Mouse (Mus musculus) olfactory bulb, adult 2 months (tissue): ENCODE results near the gene Rptor.

Experiments used
- CTCF ChIP-seq: fragments of 200-500 bp; IDR thresholded peaks from 2 replicates; pipeline ENCODE4 v1.5.1; 2012; ENCODE audit warnings: low read depth, mild to moderate bottlenecking, low read length, moderate library complexity; ENCODE audit not compliant: insufficient read depth
- POLR2A ChIP-seq: fragments of 200-500 bp; IDR thresholded peaks from 2 replicates; pipeline ENCODE4 v1.6.1; 2012; ENCODE audit warnings: mild to moderate bottlenecking, low read depth, low read length, moderate library complexity; ENCODE audit not compliant: insufficient read depth

DNA sequence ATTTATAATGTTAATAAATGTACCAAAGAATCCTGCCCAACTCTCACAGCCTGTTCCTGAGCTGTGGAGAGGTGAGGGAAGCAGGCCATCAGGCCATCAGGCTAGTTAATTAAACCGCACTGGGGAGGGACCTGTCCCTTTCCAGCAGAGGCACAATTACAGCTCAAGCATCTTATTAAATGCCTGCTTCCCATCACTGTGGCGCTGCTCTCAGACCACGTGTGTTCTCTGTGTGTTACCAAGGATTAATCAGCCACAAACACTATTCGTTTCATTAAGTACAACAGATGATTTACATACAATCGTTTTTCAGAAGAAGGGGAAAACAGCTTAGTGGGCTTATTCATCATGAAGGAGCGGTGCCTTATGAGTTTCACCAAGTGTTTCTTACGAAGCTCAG lies 142.6 kb downstream of the Rptor start:
- no peak for TF ChIP-seq CTCF
- no peak for TF ChIP-seq POLR2A
